Mouse (Mus musculus) skeletal muscle tissue, adult 2 months (tissue): ENCODE measurements around the gene Cmss1.

Experiments
- DNase-seq: peaks from one replicate; pipeline ENCODE4 v3.0.0-alpha.2; 2012; ENCODE audit warnings: low read depth, low spot score

Cmss1 gene

GRCm38 (mm10) chr16:57515636-57516035 is 91.0 kb downstream of the Cmss1 start:
- peak; percentile 69 for DNase-seq

DNA sequence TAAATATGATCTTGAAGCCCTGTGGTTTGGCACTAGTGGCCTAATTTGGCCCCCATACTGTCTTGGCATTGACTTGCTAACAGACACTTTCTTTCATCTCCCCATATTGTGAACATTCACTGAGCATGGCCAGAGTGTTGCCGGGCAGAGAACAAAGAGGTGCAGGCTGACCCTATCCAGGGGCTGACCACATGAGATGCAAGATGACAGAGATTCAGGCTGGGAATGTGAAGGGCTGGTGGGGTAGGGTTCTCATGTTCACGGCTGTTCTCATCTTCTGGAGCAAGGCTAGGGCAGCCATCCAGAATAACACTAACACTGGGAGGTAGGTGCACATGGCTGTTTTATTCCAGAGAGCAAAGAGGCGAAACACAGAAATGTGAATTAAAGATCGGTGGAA is 92.3 kb downstream of the Cmss1 start:
- DNase-seq = no peak

DNA sequence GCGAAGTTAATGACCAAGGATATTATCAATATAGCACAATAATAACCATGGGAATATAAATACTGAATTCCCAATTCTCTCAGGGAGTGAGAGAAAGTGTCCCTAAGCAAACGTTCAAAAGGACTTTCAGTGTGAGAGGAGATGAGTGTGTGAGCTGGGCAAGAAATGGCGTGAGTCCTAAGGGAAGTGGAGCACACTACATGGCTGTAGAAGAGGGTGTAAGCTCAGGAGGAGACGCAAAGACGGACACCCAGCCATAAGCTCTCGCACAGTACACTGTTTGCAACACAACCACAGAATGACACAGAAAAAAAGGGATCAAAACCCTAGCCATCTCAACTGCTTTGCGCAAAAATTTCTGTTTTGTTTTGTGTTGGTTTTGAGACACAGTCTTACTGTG is 93.1 kb downstream of the Cmss1 start:
- no peak for DNase-seq

- DNase-seq = no peak
Observed at GRCm38 (mm10) chr16:57509099-57509498, 97.6 kb downstream of the Cmss1 start.

GRCm38 (mm10) chr16:57508351-57508750 is 98.3 kb downstream of the Cmss1 start:
- DNase-seq = peak; percentile 65

DNA sequence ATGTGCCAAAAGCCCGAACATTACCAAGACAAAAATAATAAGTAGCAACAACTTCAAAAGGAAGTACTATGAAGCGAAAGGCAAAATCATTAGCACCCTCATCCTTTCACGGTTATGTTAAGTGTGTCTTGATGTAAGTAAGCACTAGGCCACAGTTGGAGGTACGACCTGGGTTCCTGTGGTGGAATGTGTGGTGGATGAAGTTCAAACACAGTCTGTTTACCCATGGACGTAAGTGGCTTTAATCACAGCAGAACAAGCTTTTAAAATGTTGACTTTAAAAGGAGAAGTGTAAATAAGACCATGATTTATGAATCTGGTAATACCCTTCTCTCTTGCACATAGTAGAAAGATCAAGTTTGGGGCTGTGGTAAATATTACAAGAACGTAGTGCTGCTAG is 100.5 kb downstream of the Cmss1 start:
- no peak for DNase-seq

GRCm38 (mm10) chr16:57504728-57505127 is 101.9 kb downstream of the Cmss1 start:
- DNase-seq = no peak

DNA sequence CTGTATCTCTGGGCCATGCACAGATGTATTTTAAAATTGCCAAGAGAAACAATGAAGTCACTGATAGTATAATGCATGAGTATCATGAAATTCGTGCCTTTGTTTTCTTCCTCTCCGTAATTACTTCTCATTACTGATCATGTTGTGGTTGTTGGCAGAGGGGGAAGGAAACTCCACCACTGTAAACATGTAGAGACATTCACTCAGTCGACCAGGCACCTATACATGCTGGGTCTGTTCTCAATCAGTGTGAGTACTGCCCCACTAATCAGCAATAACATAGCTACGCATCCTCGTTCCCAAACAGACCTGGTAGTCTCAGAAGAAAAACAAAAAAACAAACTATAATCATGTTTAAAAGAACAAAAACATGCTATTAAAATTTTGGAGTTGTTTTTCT is 103.9 kb downstream of the Cmss1 start:
- DNase-seq = no peak

GRCm38 (mm10) chr16:57502230-57502629 is 104.4 kb downstream of the Cmss1 start:
- DNase-seq = no peak

- no peak for DNase-seq
Observed at GRCm38 (mm10) chr16:57500851-57501250, 105.8 kb downstream of the Cmss1 start.

GRCm38 (mm10) chr16:57496437-57497173 is 110.1 kb downstream of the Cmss1 start:
- DNase-seq = no peak

DNA sequence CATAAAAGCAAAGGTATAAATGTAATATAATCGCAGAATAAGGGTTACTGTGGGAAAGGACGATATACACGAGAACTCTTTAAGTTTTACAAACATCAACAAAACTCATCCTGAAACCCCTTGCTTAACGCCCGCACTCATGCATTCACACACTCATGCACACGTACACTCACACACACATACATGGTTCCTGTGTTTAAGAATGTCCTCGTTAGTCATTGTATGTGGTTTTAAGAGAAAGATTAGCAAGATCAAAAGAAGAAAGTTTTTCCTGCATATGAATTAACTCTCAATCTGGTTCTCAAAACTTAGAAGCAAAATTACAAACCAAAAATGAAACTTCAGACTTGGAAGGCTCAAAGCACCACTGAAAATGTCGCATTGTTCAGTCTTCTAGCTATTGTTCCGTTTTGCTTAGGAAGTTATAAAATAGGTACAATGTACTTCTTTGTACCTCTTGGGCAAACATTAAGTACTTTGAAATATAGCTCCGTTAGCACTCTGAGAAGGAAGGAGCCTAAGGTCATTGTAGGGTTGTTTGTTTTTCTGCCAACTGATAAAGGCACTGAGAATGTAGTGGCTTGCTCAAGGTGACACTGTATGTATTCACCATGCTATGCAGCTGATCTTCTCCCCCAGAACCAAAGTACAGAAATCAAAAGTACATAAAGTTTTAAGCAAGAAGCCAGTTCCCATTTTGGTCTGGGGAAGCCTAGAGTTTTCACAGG is 111.0 kb downstream of the Cmss1 start:
- no peak for DNase-seq

GRCm38 (mm10) chr16:57491853-57492252 is 114.8 kb downstream of the Cmss1 start:
- DNase-seq = no peak

DNA sequence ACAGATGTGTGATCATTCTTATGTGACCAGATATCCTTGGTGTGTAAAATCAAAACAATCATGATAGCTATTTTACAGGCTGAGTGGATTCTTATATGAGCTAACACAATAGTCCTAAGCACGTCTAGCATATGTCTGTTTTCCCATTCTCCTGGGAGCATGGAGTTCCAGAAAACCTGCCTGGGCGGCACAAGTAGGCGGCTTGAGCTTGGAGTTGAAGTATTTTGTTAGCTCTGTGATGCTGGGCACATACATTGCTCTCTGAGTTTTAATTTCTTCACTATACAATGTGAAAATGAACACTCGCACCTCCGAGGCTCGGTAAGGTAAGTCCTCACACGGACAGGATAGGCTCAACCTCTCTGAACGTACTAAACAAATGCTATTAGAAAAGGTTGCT is 116.0 kb downstream of the Cmss1 start:
- DNase-seq = no peak

DNA sequence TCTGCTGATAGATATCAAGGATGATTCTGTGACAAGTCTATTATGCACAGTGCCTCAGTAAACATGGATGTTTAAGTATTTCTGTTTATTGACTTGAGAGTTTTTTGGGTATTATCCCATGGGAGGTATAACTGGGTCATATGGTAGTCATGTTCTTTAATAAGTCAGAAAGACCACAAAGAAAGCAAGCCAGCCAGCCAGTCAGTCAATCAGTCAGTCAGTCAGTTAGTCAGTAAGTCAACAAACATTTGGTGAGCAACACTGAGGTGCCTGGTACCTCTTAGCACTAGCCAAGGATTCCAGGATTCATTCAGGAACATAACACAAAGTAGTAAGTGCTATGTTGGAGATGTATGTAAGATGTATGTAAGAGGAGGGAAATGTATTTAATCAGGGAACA is 118.0 kb downstream of the Cmss1 start:
- DNase-seq = no peak

GRCm38 (mm10) chr16:57486266-57486665 is 120.4 kb downstream of the Cmss1 start:
- no peak for DNase-seq

- DNase-seq = no peak
Observed at GRCm38 (mm10) chr16:57485265-57485664, 121.4 kb downstream of the Cmss1 start.

DNA sequence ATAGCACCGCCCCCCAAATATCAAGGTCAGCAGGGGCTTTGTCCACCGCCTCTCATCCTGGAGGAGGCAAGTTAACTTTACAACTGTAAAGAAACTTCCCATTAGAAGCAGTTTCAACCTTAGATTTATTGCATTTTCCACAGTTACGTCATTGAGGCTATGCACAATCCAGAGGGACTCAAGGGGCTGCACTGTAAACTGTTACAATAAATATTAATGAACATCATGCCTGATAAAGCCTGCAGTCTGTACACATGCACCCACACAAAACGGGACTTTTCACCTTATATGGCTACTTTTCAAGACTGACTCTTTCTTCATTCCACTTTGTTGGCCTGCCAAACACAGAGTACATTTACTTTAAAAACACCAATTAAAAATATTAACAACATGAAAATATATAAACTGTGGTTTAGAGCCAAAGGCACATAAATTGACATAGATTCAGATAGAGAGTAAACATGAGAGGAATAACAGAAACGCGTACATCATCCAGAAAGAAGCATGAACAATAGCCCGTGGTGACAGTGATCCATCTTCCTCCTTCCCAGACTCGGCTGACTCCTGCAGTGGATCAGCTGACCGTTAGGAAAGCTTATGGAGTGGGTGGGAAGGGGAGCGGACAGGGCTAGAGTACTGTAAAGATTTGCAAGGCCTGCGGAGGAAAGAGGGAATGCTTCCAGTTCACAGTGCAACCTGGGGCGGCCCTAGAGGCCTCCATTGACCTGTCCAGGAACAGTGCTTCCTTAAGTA is 122.4 kb downstream of the Cmss1 start:
- no peak for DNase-seq

GRCm38 (mm10) chr16:57483503-57483902 is 123.2 kb downstream of the Cmss1 start:
- DNase-seq = no peak

- no peak for DNase-seq
Observed at GRCm38 (mm10) chr16:57482911-57483310, 123.8 kb downstream of the Cmss1 start.

GRCm38 (mm10) chr16:57482264-57482663 is 124.4 kb downstream of the Cmss1 start:
- no peak for DNase-seq

GRCm38 (mm10) chr16:57479776-57480175 is 126.9 kb downstream of the Cmss1 start:
- no peak for DNase-seq
